Mouse (Mus musculus): ENCODE data around the gene Adamts14.
A peak's percentile ranks its signal among the peaks of the same experiment; 100 is the strongest.

Adamts14 gene

DNA sequence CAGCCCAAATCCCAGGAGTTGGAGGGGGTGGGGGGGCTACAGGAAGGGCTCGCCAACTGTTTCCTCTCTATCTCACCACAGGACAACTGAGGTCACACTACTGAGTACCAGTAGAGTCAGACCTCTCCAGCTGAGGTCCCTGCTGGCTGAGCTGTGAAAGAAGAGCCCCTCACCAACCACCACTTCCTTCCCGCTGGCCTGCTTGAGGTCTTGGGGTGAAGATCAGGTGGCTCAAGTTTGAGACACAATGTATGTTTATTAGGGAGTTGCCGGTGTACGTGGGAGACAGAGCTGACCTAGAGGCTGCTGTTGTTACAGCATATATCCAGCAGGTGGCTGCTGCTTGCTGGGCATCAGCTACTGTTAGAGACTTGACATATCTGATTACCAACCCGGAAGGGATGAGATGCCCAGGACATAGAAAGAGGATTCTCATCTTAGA, 2.5 kb upstream of the Adamts14 start:
- peak; percentile 61 for DNase-seq (ENCODE audit: low read depth, low spot score)

DNA sequence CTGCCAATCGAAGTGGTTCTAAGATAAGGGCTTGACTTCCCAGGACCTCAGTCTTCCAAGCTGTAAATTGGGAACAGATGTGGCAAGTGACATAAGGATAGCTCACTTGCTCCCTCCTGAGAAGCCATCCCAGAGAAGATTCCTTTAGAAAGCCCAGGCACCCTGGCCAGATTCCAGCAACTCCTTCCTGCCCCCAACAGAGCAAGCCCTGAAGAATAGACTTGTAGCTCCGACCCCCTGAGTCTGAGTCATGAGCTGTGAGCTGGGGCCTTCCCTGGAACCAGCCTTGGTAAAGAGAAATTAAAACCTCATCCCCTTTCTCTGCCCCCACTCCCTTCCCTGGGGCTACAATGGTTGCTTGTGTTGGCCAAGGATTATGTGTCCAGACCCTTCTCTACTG, 1.3 kb upstream of the Adamts14 start:
- DNase-seq (ENCODE audit: low read depth, low spot score) = no peak

DNA sequence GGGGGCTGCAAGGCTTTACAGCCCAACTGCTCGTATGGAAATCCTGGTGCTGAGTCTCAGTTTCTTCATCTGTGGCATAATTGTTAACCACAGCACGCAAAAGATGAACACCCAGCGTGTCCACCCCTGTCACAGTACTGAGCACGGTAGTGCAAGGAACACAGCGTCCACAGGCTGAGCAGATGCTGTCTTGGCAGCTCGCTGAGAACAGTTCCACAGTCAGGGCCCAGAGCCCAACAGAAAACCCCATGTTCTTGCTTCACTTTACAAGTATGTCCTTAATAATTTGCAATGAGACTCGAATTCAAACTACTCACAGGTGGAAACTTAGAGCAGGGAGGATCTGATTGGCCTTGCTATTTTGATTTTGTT, 592 bp upstream of the Adamts14 start:
- DNase-seq (ENCODE audit: low read depth, low spot score) = peak; percentile 69

DNA sequence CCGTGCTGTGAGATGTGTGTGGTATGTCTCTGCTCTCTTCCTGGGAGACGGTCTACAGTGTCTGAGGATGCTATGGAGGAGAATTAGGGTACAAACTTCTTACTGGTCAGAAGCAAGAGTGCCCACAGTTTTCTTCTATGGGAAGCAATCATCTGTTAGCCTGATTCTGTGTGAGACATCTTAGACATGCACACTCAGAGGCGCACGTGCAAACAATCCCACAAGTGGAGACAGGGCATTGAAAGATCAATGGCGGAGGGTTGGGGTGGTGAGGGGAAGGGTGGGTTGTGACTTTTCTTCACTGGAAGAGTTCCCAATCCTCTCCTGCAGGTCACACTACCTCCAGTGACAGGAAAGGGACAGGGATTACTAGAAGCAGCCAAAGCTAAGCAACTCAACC, 607 bp downstream of the Adamts14 start:
- DNase-seq (ENCODE audit: low read depth, low spot score) = no peak

DNA sequence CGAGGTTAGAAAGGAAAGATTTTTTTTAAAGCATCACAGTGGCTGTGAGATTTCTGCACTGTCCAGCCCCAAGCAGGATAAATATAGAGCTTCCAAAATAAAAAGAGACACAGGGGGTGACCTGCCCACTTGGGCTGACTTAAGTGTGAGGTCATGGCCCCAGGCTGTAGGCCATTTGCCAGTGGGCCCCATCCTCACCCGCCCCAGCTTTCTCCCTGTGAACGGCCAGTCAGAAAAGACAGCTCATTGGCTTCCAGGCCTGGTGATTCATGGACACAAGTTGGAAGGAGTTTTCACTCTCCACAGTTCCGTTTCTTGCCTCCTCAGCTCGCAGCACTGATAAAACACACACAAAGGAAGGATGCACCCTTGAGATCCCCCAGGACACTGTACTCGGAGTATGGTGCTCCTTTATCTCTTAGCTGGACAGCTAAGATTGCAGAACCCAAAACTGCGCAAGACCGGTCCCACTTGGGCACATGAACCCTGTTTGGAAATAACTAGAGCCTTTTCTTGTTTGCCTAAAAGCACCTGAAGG, 1.1 kb downstream of the Adamts14 start:
- peak; percentile 65 for DNase-seq (ENCODE audit: low read depth, low spot score)

DNA sequence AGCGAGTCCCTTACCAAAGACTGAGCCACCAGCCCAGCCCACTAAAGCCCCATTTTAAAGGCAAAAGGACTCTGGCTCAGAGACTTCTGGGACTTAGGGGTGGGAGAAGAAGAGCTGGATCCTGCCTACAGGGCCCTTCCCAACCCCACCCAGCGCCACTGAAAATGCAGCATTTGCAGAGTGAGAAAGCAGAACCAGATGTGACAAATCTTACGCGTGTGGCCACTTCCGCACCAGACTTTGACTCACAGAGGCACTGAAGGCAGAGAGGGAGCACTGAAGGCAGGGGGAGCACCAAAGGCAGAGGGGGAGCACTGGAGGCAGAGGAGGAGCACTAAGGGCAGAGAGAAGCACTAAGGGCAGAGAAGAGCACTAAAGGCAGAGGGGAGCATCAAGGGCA, 5.9 kb downstream of the Adamts14 start:
- DNase-seq (ENCODE audit: low read depth, low spot score) = no peak

DNA sequence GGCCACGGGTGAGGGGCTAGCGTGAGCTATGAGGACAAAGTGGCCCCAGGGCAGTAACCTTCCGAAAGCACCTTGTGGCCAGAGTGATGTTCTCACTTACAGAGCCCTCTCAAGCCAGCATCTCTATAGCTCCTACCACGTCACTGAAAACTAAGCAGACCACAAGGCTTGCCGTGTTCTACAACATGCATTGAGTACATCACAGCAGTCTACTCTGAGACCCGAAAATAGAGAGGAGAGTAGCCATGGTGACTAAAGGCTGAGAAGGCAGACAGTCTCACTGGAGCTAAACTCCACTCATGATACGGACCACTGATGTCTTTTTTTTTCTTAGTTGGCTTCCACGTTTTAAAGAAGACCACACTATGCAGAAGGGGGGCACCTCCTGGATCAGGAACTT, 9.6 kb downstream of the Adamts14 start:
- no peak for DNase-seq (ENCODE audit: low read depth, low spot score)

DNA sequence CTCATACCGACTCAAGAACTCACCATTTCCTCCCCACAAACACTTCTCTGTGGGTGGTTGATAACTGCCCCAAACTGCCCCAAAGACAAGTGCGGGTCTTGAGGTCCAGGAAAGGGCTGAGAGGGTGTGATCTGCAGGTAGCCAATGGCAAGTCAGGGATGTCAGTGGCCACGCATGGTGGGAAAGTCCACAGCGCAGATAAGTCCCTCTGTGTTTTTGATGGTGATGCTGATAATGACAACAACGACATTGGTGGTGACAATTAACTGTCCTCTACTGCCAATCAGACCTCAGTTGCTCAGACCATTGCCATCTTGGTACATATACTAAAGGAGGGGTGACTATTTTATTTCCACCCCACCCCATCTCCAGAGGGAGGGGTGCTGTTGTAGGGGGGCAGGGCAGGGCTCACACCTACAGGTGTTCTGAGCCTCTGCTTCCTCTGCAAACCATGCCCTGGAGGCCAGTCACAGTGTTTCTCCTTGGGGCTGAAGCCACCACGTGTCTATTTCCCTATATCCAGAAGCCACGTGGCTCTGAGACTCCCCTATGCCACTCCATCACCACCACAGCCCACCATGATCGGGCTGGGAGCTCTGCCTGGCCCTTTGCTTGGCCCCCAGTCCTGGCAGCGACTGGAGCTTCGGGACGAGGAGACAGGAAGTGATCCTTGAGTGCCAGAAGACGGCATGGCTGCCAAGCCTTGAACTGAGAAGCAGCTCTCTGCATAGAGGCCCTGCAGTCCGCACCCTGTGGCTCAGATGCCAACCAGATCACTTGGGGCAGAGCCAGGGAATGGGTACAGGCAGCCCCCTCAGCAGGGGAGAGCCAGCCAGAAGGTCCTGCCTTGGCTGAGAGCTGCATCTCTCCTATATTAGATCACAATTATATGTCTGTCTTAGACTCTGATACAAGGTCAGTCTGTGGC, 11.7 kb downstream of the Adamts14 start:
- no peak for DNase-seq (ENCODE audit: low read depth, low spot score)

DNA sequence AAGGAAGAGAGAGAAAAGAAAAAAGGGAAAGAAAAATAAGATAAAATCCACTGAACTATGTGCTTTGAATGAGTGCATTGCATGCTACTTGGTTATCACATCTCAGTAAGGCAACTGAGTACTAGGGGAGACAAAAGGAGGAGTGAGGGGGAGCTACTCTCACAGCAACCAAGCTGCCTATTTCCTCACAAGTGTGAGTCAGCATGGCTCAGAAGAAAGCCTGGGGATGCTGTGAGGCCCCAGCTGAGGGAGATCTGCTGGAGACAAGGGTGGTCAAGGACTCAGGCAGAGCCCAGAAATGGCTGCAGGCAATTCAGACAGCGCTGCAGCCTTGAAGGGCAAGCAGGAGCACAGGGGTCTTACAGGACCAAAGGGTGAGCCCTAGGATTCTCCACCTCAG, 15.1 kb downstream of the Adamts14 start:
- no peak for DNase-seq (ENCODE audit: low read depth, low spot score)

DNA sequence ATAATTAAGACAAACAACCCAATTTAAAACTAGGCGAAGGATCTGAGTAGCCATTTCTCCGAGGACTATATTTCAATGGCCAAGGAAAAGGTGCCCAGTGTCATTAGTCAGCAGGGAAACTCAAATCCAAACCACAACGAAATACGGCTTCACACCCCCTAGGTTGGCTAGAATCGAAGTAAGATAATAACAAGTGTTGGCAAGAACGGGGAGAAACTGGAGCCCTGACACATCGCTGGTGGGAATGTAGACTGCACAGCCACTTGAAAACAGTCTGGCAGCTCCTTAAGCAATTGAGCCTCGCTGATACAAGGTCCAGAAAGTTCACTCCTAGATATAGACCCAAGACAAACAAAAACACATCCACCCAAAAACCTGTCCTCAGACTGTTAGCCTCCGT, 16.6 kb downstream of the Adamts14 start:
- DNase-seq (ENCODE audit: low read depth, low spot score) = peak; percentile 65

DNA sequence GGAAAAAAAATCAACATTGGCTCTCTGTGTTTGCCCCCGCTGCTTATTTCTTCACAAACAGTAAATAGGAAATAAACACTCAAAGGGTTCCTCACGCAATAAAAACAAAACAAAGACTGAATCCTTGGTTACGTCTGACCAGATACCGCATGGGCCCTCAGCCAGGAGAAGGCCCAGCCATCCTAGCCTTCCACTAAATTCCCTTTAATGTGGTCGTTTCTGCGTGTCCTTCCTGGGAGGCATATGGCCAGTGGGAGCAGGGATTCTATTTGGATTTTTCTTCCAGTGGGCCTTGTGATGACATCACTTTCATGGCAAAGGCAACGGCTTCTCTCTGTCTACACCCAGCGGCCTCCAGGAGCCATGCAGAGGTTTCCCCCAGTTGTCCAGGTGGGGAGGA, 18.0 kb downstream of the Adamts14 start:
- DNase-seq (ENCODE audit: low read depth, low spot score) = no peak

DNA sequence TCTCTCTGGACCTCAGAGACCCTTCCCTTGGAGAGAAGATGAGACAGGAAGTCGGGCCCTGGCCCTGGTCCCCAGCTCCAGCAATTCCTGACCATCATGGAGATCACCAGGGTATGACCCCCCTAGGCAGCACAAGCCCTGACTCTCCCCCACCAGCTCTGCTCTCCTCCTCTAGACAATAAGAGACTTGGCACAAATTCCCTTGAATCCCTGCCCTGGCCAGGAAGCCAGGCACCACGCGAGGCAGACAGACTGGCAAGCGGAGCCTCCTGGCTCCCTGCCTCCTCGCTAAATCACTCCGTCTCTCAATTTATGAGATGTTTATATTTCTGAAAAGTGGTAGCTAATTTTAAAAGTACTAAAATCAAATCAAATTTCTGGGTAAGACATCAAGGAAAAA, 18.5 kb downstream of the Adamts14 start:
- DNase-seq (ENCODE audit: low read depth, low spot score) = no peak

DNA sequence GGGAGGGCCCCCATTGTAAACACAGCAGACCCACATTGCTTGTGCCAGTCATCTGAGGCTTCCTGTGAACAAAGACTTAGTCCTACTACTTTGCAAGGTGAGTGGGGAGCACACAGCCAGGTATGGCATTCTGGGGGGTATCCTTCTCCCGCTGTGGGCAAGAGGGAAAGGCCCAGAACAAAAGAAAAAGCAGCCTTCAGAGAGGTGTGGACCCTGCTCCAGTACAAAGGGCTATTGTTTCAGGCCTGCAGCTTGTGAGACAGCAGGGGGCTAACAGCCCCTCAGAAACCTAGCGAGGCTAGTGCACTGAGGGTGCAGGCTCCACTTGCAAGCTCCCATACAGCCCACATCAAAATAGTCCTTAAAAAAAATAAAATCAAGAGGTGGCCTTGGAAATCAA, 23.3 kb downstream of the Adamts14 start:
- no peak for DNase-seq (ENCODE audit: low read depth, low spot score)

DNA sequence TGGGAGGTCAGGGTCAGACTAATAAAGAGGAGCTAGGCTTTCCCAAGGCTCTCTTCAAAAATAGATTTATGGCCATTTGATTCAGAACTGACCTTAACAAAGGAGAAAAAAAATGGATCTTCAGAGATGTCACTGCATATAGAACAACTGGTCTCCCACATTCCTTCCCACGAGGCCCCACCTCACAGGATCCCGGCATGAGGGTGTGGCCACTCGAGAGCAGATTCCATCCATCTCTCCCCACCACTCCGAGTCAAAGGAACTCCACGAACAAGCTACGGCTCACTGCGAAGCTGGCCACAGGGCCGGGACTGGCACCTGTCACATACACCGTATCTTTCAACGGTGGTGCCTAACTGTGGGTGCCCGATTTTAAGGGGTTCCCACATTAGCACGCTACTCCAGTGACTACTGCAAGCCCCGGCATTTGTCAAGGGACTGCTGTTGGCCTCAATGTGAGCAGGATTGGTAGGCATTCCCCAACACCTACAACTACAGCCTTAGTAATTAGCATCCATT, 24.6 kb downstream of the Adamts14 start:
- no peak for DNase-seq (ENCODE audit: low read depth, low spot score)

DNA sequence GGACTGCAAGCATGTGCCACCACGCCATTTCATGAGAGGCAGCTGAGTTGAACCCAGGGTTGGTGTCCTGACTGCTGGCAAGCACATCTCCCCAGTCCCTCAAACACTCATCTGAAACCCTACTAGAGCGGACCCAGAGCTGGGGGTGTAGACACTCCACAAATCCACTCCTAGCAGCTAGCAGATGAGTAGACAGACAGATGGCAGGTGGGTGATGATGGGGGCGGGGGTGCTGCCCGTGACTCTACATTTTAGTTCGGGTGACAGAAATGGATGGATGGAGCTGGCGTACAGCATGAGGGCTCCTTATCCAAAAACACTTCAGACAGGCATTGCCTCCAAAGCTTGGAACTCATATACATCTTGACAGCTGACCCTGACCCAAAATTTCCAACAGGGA, 26.9 kb downstream of the Adamts14 start:
- no peak for DNase-seq (ENCODE audit: low read depth, low spot score)

DNA sequence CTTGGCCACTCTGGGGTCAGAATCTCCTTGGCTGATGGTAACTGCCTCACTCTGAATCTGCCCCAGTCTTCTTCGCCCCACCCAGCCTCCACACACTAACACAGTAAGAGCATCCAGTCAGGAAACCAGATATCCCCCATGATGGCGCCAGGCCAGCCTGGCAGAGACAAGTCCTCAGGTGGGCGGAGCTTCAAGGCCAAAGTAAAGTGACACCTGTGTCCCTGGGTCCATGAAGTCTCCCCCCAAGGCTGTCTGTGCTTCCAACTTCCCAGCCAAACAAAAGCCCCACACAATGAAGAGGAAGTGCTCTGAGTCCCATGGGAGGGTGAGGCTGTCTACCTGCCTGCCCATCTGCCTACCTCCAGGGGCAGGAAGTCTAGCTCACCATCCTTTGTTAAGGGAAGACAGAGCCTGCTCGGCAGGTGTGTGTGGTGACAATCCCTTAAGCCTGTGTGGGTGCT, 31.2 kb downstream of the Adamts14 start:
- DNase-seq (ENCODE audit: low read depth, low spot score) = peak; percentile 36

DNA sequence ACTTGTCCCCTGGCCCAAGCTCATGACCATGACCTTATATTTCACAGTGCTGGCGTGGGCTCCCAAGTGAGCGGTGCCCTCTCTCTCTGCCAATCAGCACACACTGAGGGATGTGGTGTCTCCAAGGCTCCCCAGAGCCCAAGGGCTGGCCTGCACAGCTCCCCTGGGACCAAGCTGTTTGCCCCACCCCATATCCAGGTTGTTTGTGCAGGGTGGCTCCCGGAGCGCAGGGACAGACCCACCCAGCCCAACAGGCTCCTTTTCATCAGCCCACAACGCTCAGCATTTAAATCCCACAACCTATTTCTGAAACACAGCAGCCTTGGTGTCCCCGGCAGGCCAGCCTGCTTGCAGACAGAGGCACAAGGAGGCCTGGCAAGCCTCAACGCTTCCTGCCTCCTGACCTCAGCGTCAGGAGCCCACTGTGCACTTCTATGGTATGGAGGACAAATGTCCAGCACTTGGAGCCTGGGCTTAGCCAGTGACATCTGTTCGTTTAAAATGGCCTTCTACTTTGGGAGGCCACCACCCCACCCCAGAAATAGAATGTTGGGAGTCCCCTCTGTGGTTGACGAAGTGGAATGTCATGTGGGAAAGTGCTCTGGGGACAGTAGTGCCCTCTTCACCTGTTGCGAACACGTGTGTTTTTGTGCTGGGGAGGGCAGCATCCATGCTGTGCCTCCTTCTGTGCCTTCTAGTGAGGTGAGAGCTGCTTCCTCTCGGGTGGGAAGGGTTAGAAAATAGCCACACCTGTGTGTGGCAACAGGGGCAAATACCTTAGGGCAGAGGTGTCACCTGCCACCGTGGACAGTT, 32.9 kb downstream of the Adamts14 start:
- DNase-seq (ENCODE audit: low read depth, low spot score) = no peak

DNA sequence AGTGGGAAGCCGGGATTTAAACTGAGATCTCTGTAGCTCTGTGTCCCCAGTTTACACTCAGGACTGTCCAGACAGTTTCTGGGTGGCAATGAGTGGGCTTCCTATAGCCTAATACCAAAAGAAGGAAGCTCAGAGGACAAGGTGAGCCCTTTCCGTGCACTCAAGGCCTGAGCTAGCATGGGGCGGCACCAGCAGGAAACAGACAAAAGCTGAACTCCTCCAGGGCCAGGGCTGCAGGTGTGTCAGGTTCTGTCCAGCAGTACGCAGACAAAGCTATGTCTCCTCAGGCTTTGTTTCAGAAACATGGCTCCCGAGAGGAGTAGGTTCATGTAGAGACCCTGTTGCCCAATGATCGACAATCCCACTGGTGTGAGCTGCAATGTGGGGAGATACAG, 35.9 kb downstream of the Adamts14 start:
- DNase-seq (ENCODE audit: low read depth, low spot score) = no peak

DNA sequence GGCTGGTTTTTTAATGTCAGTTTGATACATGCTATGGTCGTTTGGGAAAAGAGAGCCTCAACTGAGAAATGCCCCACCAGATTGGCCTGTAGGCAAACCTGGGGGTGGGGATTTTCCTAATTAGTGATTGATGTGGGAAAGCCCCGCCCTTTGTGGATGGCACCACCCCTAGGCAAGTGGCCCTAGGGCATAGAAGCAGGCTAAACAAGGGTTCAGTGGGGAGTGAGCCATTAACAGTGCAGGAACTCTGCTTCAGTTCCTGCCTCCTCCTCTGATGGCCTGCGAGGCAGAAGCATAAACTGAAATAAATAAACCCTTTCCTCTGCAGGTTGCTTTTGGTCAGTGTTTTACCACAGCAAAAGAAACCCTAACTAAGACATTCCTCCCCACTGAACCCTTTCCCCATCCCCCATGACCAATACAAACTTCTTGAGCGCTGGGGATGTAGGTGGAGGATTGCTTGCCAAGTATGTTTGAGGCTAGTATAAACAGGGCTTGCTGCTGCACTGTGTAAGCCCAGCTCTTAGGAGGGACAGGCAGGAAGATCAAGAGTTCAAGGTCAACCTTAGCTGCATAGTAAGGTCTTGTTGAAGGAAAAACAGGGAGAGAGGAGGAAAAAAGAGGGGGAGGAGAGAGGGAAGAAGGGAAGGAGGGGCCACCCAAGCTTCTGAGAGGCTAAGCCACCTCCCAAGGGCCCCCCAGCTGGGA, 36.4 kb downstream of the Adamts14 start:
- no peak for DNase-seq (ENCODE audit: low read depth, low spot score)

DNA sequence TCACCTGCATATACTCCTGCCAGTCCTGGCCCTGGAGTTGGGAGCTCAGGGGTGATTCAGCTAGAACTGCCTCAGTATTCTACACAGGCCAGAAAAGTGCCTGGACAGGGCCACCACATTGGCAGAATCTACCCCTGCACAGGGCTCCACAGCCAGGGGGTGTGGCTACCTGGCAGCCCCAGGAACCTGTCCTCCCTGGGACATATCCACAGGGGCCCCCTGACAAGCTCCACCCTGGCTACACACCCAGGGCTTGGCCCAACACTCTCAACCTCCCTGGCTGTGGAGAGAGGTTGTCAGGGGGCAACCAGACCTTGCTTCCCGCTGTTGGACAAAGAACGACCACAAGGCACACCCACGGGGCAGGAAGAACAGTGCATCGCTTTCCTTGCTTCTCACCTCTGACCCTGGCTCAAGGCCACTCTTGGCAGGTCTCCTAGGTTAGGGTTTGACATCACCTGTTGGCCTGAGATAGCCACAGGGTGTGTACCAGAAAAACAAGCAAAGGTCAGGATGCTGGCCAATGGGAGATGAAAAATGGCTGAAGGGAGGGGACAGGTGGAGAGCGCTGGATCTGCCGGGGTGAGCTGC, 37.5 kb downstream of the Adamts14 start:
- DNase-seq (ENCODE audit: low read depth, low spot score) = no peak

DNA sequence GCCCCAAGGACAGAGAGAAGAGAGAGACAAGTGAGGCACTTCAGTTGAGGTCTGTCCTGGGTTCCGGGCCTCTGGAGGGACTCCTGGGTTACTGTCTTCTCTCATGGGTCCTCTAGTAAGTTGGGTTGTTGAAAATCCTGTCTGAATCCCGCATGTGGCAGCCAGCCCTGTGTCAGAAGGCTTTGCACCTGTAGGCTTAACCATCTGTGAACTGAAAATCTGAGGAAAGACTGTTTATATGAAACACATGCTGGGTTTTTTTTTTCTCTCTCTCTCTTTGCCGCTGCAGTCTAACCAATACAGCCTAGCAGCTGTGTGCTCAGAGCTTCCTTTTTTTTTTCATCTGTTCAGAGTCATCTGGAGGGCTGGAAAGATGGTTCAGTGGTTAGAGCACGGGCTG, 38.9 kb downstream of the Adamts14 start:
- DNase-seq (ENCODE audit: low read depth, low spot score) = no peak

Data from skeletal muscle tissue, adult 2 months (tissue).